Comparison of ENCODE assay signal across 7 mouse cellular contexts in genomic region chr7:44869697-44870528, GRCm38 (mm10). TPM values are rescaled to one million over a fixed set of nuclear protein-coding genes. Genes with fewer than 3 reads are reported as not detected.
DNase-seq lines count a peak whose midpoint lies in the region; ATAC-seq lines count a peak whose summit lies in the region.

Ptov1 (minus strand) TSS chr7:44869788.

- peak; percentile 95 for DNase-seq in adrenal gland, adult 2 months
- DNase-seq in embryo, embryonic 11.5 days (ENCODE audit: low read depth, low spot score): peak; percentile 90
- peak; percentile 88 for DNase-seq in gastrocnemius, postnatal 36 days
- peak; percentile 94 to 99 for DNase-seq in left cerebral cortex, postnatal 25 days (ENCODE audit: low spot score in 2 of 2)
- peak; percentile 95 for DNase-seq in midbrain, embryonic 10.5 days (ENCODE audit: low spot score)
- peak; percentile 93 for DNase-seq in right cerebral cortex, postnatal 4 days

- intact Hi-C loops in gastrocnemius, postnatal 36 days (cut with DNase I): no loop called here
- intact Hi-C loops in left cerebral cortex, postnatal 25 days (cut with DNase I): loop anchor here (1.0 kb wide), 3 partner anchors 13 to 25 kb away; partner anchors contain the start of genes Med25 and Pnkp

- peak within 1 kb of the TSS; percentile 100 for H3K27ac ChIP-seq in intestine, embryonic 15.5 days
- H3K27ac ChIP-seq in midbrain, embryonic 10.5 days (replicated peaks): peak within 1 kb of the TSS; percentile 99

- peaks cover 45% of the 10 kb centered on the region for H3K4me1 ChIP-seq in intestine, embryonic 15.5 days (replicated peaks)
- peaks cover 62% of the 10 kb centered on the region for H3K4me1 ChIP-seq in midbrain, embryonic 10.5 days

- peak within 1 kb of the TSS; percentile 96 for H3K4me3 ChIP-seq in intestine, embryonic 15.5 days (replicated peaks)
- H3K4me3 ChIP-seq in midbrain, embryonic 10.5 days: peak within 1 kb of the TSS; percentile 98

- peak; percentile 93 for ATAC-seq in intestine, embryonic 15.5 days

- H3K9me3 ChIP-seq in intestine, embryonic 15.5 days: no peaks in the 10 kb centered on the region
- H3K9me3 ChIP-seq in midbrain, embryonic 10.5 days (replicated peaks): no peaks in the 10 kb centered on the region

- peaks cover 4% of the 10 kb centered on the region for H3K36me3 ChIP-seq in intestine, embryonic 15.5 days
- H3K36me3 ChIP-seq in midbrain, embryonic 10.5 days: peaks cover 34% of the 10 kb centered on the region

- 3% methylated on average over 29 of the region's 29 CpGs for WGBS in intestine, embryonic 15.5 days
- 13% methylated on average over 29 of the region's 29 CpGs for WGBS in midbrain, embryonic 10.5 days

- peak within 1 kb of the TSS; percentile 96 for H3K9ac ChIP-seq in intestine, embryonic 15.5 days

- H3K4me2 ChIP-seq in intestine, embryonic 15.5 days (replicated peaks): peak within 1 kb of the TSS; percentile 66

- H3K27me3 ChIP-seq in intestine, embryonic 15.5 days (replicated peaks): no peaks in the 10 kb centered on the region
- H3K27me3 ChIP-seq in midbrain, embryonic 10.5 days (ENCODE audit: low read depth, poor library complexity, severe bottlenecking): no peaks in the 10 kb centered on the region

RNA-seq across cellular contexts. Expression of gene Ptov1, which starts in this region (rescaled TPM):
- total RNA-seq in adrenal gland, adult 2 months (2021): 100 to 1,000 TPM; 227 TPM
- polyA plus RNA-seq in adrenal gland, adult 2 months (2012; rRNA removed): 492 and 493 TPM in 2 replicates
- 100 to 1,000 TPM; 129 to 153 TPM for total RNA-seq in gastrocnemius, postnatal 36 days (2021)
- polyA plus RNA-seq in intestine, embryonic 15.5 days (2015; fragmentation: Nextera tagmentation; extraction: Ambion mirVana): 239 and 253 TPM in 2 replicates
- 100 to 1,000 TPM; 286 to 287 TPM for total RNA-seq in left cerebral cortex, postnatal 25 days (2021)
- polyA plus RNA-seq in midbrain, embryonic 10.5 days (2016; fragmentation: Nextera tagmentation; extraction: Ambion mirVana): 478 and 516 TPM in 2 replicates

Comparison
In these comparisons a context has a peak if more than half of its experiments do, and no peak if none do; other contexts are left out.
1. Peak in every context shown above with its lines: DNase-seq, ATAC-seq, H3K4me3 ChIP-seq and H3K27ac ChIP-seq.